Mouse (Mus musculus) forebrain, embryonic 13.5 days (tissue): ENCODE measurements around the gene Cenpa. TPM values are rescaled to one million over a fixed set of nuclear protein-coding genes. Genes with fewer than 3 reads are reported as not detected.
"Not testable (repeated sequence)": the region's sequence is repeated elsewhere in the genome, so short reads cannot be mapped to it uniquely, and the experiment has no call there.

ENCODE experiments used
- ATAC-seq: fragments of 200-750 bp; cut with Nextera tagmentation; 2 replicates; pipeline ENCODE4 v1.8.0; 2017
- H3K27ac ChIP-seq: fragments of 300-500 bp; sonication (generic); 2 replicates; pipeline ENCODE4 v1.5.1; 2015; ENCODE audit warnings: inconsistent platforms, mild to moderate bottlenecking, moderate library complexity
- H3K27me3 ChIP-seq: fragments of 300-500 bp; sonication (generic); 2 replicates; pipeline ENCODE4 v1.6.1; 2015; ENCODE audit warnings: mild to moderate bottlenecking, inconsistent platforms
- H3K36me3 ChIP-seq: fragments of 300-500 bp; sonication (generic); 2 replicates; pipeline ENCODE4 v1.6.1; 2015; ENCODE audit warnings: mild to moderate bottlenecking, inconsistent platforms; ENCODE audit not compliant: poor library complexity, severe bottlenecking
- H3K4me1 ChIP-seq: fragments of 300-500 bp; sonication (generic); 2 replicates; pipeline ENCODE4 v1.6.1; 2015; ENCODE audit warnings: inconsistent platforms
- H3K4me2 ChIP-seq: fragments of 300-500 bp; sonication (generic); 2 replicates; pipeline ENCODE4 v1.6.1; 2015; ENCODE audit warnings: inconsistent platforms, mild to moderate bottlenecking, moderate library complexity
- H3K4me3 ChIP-seq: fragments of 300-500 bp; sonication (generic); 2 replicates; pipeline ENCODE4 v1.5.1; 2015; ENCODE audit warnings: mild to moderate bottlenecking, inconsistent platforms
- H3K9ac ChIP-seq: fragments of 300-500 bp; sonication (generic); 2 replicates; pipeline ENCODE4 v1.6.1; 2015; ENCODE audit warnings: mild to moderate bottlenecking, inconsistent platforms
- H3K9me3 ChIP-seq: fragments of 300-500 bp; sonication (generic); replicated peaks from 2 replicates; pipeline ENCODE4 v1.6.1; 2016; ENCODE audit warnings: inconsistent platforms
- WGBS: fragments of 180-500 bp; shearing (Covaris S2); methylation state at CpG from one replicate; pipeline ENCODE4 v1.1.7; 2015; 5-methylcytosine and 5-hydroxymethylcytosine counted together
- polyA plus RNA-seq: library from polyadenylated mRNA; unstranded; fragments of >200 nt; fragmentation: Nextera tagmentation; extraction: Ambion mirVana; gene quantifications from 2 replicates; pipeline ENCODE4 v1.2.1, GENCODE M21; 2015

The Cenpa gene
- polyA plus RNA-seq, 1 experiment from 2014 or later = 275 TPM

- Histone ChIP-seq H3K9ac (no peak overlapping the region), H3K36me3 (no peaks in the 10 kb centered on the region), H3K4me1 (no peaks in the 10 kb centered on the region), H3K27ac (no peak overlapping the region), H3K9me3 (no peaks in the 10 kb centered on the region), H3K4me2 (no peak overlapping the region), H3K4me3 (no peak overlapping the region), H3K27me3 (no peaks in the 10 kb centered on the region)
- 88% methylated on average over 8 of the region's 8 CpGs for WGBS
- ATAC-seq = no peak
These were observed 33.9 kb downstream of the Cenpa start for GRCm38 (mm10) chr5:30700361-30701000.

DNA sequence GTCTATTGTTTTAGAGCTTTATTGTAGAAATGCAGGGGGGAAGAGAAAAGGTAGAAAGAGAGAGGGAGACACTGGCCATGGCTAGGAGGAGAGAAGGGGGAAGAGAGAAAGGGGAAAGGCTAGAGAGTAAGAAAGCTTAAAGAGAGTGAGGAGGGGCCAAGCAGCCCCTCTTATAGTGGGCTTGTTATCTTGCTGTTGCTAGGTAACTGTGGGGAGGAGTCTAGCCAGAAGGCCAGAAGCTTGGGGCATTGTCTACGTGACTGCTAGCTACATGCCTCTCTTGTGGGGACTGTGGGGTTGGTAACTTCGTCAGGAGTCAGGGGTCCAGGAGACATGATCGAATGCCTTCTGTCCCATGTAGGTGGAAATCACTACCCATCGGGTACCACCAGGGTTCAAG is 34.8 kb downstream of the Cenpa start:
- H3K4me1 ChIP-seq, H3K27me3 ChIP-seq, H3K36me3 ChIP-seq, H3K9me3 ChIP-seq, H3K9ac ChIP-seq, H3K27ac ChIP-seq, H3K4me2 ChIP-seq, ATAC-seq, H3K4me3 ChIP-seq: not testable (repeated sequence)
- WGBS = 34% methylated on average over 4 of the region's 4 CpGs

DNA sequence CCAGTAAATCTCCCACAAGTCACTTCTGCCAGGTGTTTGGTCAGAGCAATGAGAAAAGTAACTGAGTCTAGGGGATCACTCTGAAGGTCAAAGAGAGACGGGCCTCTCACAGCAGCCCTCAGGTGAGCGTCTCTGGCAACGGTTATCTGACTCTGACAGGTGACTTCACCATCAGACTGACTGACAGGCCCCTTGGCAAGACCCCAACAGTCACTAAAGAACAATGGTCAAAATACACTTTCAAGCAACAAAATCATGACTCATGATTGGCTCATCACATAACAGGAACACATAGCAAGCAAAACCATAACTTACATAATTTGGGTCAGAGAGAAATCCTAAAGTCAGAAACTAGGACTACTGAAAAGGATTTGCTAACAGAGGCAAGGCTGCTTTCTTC is 35.3 kb downstream of the Cenpa start:
- H3K27me3 ChIP-seq = no peaks in the 10 kb centered on the region
- no peak for ATAC-seq
- no peak overlapping the region for H3K4me3 ChIP-seq
- 94% methylated on average over 3 of the region's 3 CpGs for WGBS
- no peaks in the 10 kb centered on the region for H3K4me1 ChIP-seq
- H3K36me3 ChIP-seq = no peaks in the 10 kb centered on the region
- H3K4me2 ChIP-seq = no peak overlapping the region
- H3K9ac ChIP-seq = no peak overlapping the region
- H3K9me3 ChIP-seq = no peaks in the 10 kb centered on the region
- H3K27ac ChIP-seq = no peak overlapping the region

DNA sequence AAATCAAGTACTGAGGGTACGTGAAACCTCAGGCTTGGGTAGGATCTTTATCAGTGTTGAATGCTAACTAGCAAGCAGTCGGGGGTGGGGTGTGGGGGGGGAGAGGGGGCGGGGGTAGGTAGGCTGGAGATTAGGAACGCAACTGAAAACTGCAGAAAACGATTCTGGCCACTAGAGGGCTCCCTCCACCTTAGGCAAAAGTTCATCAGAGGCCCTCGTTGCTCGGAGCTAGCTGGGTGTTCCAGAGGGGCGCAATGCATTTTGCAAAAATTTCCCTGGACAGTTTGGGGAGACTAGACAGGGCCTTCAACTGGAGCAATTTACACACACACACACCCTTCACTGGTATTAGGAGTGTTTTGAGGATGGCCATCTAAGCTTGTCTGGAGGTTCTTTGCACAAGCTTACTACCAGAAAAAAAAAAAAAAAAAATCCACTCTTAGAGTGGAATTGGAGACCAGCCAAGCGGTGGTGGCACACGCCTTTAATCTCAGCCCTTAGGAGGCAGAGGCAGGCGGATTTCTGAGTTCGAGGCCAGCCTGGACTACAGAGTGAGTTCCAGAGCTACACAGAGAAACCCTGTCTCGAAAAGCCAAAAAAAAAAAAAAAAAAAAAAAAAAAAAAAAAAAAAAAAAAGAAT is 43.3 kb downstream of the Cenpa start:
- no peak for ATAC-seq
- WGBS = 10% methylated on average over 13 of the region's 13 CpGs
- peaks cover 33% of the 10 kb centered on the region for H3K4me1 ChIP-seq
- 0 out of 2 replicates have a peak, but pooled peaks cover 4% of the 10 kb centered on the region for H3K27me3 ChIP-seq
- no peak overlapping the region for H3K27ac ChIP-seq
- H3K9ac ChIP-seq = no peak overlapping the region
- H3K36me3 ChIP-seq = no peaks in the 10 kb centered on the region
- no peaks in the 10 kb centered on the region for H3K9me3 ChIP-seq
- no peak overlapping the region for H3K4me3 ChIP-seq
- no peak overlapping the region for H3K4me2 ChIP-seq

GRCm38 (mm10) chr5:30710486-30710885 is 43.9 kb downstream of the Cenpa start:
- 0 out of 2 replicates have a peak, but pooled peaks cover 4% of the 10 kb centered on the region for H3K27me3 ChIP-seq
- peak overlapping the region; percentile 83 for H3K4me2 ChIP-seq
- no peak overlapping the region; the same call in 1 of the 2 replicates for H3K9ac ChIP-seq
- no peak overlapping the region; the same call in 1 of the 2 replicates for H3K27ac ChIP-seq
- peak overlapping the region; percentile 88 for H3K4me3 ChIP-seq
- 30% methylated on average over 8 of the region's 8 CpGs for whole genome bisulfite sequencing
- H3K36me3 ChIP-seq = no peaks in the 10 kb centered on the region
- H3K4me1 ChIP-seq = peaks cover 40% of the 10 kb centered on the region
- no peak for ATAC-seq
- no peaks in the 10 kb centered on the region for H3K9me3 ChIP-seq

- Histone ChIP-seq H3K27me3 (0 out of 2 replicates have a peak, but pooled peaks cover 4% of the 10 kb centered on the region), H3K4me1 (peaks cover 46% of the 10 kb centered on the region), H3K36me3 (peaks cover 5% of the 10 kb centered on the region; the same call in 1 of the 2 replicates), H3K9me3 (no peaks in the 10 kb centered on the region), H3K9ac (peak within 1 kb of the TSS; percentile 94), H3K4me2 (peak within 1 kb of the TSS; percentile 83), H3K4me3 (peak within 1 kb of the TSS; percentile 88), H3K27ac (peak within 1 kb of the TSS; percentile 93)
- under 1% methylated on average over 71 of the region's 71 CpGs for WGBS
- ATAC-seq = peak; percentile 94
These were observed 44.8 kb downstream of the Cenpa start, which contains the start of gene Dpysl5 for GRCm38 (mm10) chr5:30711147-30712001. TSS of gene Dpysl5 (plus strand) at chr5:30711564.

GRCm38 (mm10) chr5:30712002-30712390 is 45.4 kb downstream of the Cenpa start:
- Histone ChIP-seq H3K27ac (peak overlapping the region; percentile 93), H3K9me3 (no peaks in the 10 kb centered on the region), H3K4me2 (peak overlapping the region; percentile 83), H3K4me1 (peaks cover 46% of the 10 kb centered on the region), H3K27me3 (0 out of 2 replicates have a peak, but pooled peaks cover 4% of the 10 kb centered on the region), H3K4me3 (peak overlapping the region; percentile 88), H3K36me3 (peaks cover 10% of the 10 kb centered on the region; the same call in 1 of the 2 replicates), H3K9ac (peak overlapping the region; percentile 94)
- under 1% methylated on average over 14 of the region's 14 CpGs for WGBS
- ATAC-seq = peak; percentile 7; the same call in 1 of the 2 replicates

- Histone ChIP-seq H3K36me3 (peaks cover 10% of the 10 kb centered on the region; the same call in 1 of the 2 replicates), H3K27me3 (0 out of 2 replicates have a peak, but pooled peaks cover 4% of the 10 kb centered on the region), H3K9ac (peak overlapping the region; percentile 94), H3K27ac (peak overlapping the region; percentile 93), H3K4me3 (peak overlapping the region; percentile 88), H3K9me3 (no peaks in the 10 kb centered on the region), H3K4me2 (peak overlapping the region; percentile 83), H3K4me1 (peaks cover 48% of the 10 kb centered on the region)
- peak; percentile 57 for ATAC-seq
- WGBS = under 1% methylated on average over 41 of the region's 43 CpGs
These were observed 46.1 kb downstream of the Cenpa start for GRCm38 (mm10) chr5:30712441-30713298.

- peaks cover 48% of the 10 kb centered on the region for H3K4me1 ChIP-seq
- H3K4me2 ChIP-seq = peak overlapping the region; percentile 83
- H3K9ac ChIP-seq = peak overlapping the region; percentile 94
- H3K27ac ChIP-seq = peak overlapping the region; percentile 93
- peaks cover 10% of the 10 kb centered on the region; the same call in 1 of the 2 replicates for H3K36me3 ChIP-seq
- ATAC-seq = peak; percentile 5; the same call in 1 of the 2 replicates
- H3K27me3 ChIP-seq = 0 out of 2 replicates have a peak, but pooled peaks cover 4% of the 10 kb centered on the region
- H3K4me3 ChIP-seq = peak overlapping the region; percentile 88
- no peaks in the 10 kb centered on the region for H3K9me3 ChIP-seq
- under 1% methylated on average over 20 of the region's 20 CpGs for WGBS
These were observed 46.7 kb downstream of the Cenpa start for GRCm38 (mm10) chr5:30713299-30713675.

DNA sequence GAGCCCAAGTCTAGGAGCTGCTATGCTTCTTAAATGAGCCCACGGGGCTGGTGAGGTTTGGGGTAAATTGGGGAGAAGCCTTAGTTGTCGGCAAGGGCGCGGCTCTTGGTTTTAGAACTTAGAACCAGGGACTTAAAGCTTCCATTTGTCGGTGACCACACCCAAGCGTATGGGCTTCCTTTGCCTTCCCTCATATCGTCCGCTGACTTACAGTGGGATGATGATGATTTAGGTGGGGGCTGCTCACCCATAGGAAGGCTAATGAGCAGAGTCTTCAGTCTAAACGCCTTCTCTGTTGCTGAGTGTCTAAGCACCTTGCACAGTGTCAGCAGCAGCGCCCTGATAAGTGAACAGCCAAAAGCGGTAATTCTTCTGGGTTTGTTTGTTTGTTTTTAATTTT is 47.1 kb downstream of the Cenpa start:
- Histone ChIP-seq H3K27me3 (0 out of 2 replicates have a peak, but pooled peaks cover 3% of the 10 kb centered on the region), H3K4me2 (peak overlapping the region; percentile 83), H3K4me3 (peak overlapping the region; percentile 88), H3K36me3 (peaks cover 10% of the 10 kb centered on the region; the same call in 1 of the 2 replicates), H3K9me3 (no peaks in the 10 kb centered on the region), H3K27ac (peak overlapping the region; percentile 93), H3K4me1 (peaks cover 53% of the 10 kb centered on the region), H3K9ac (peak overlapping the region; percentile 94)
- no peak for ATAC-seq
- 12% methylated on average over 11 of the region's 11 CpGs for WGBS

- Histone ChIP-seq H3K4me2 (no peak overlapping the region), H3K27ac (no peak overlapping the region), H3K36me3 (peaks cover 27% of the 10 kb centered on the region), H3K4me1 (peaks cover 55% of the 10 kb centered on the region), H3K9ac (no peak overlapping the region), H3K27me3 (no peaks in the 10 kb centered on the region), H3K9me3 (no peaks in the 10 kb centered on the region), H3K4me3 (no peak overlapping the region)
- ATAC-seq = no peak
- WGBS = 90% methylated on average over 2 of the region's 2 CpGs
These were observed 49.7 kb downstream of the Cenpa start for GRCm38 (mm10) chr5:30716311-30716710.
